Mouse (Mus musculus) midbrain, embryonic 14.5 days (tissue): Measurements from ENCODE around the gene Kpna6. TPM values are rescaled to one million over a fixed set of nuclear protein-coding genes. Genes with fewer than 3 reads are reported as not detected.
A peak's percentile ranks its signal among the peaks of the same experiment; 100 is the strongest.

Experiments used
- ATAC-seq: fragments of 200-750 bp; cut with Nextera tagmentation; 2 replicates; pipeline ENCODE4 v1.8.0; 2017; ENCODE audit warnings: moderate number of reproducible peaks, moderate library complexity; ENCODE audit not compliant: low FRiP score, low TSS enrichment
- DNase-seq: peaks from one replicate; pipeline ENCODE4 v3.0.0-alpha.2; 2015
- H3K27ac ChIP-seq: fragments of 300-500 bp; sonication (generic); replicated peaks from 2 replicates; pipeline ENCODE4 v1.5.1; 2014; ENCODE audit warnings: mild to moderate bottlenecking, low read depth, low read length, moderate library complexity
- H3K27me3 ChIP-seq: fragments of 300-500 bp; sonication (generic); 2 replicates; pipeline ENCODE4 v1.6.1; 2014; ENCODE audit warnings: low read length, control low read depth, mixed read lengths; ENCODE audit not compliant: control insufficient read depth, insufficient read depth
- H3K36me3 ChIP-seq: fragments of 300-500 bp; sonication (generic); 2 replicates; pipeline ENCODE4 v1.6.1; 2014; ENCODE audit warnings: low read length, control low read depth; ENCODE audit not compliant: control insufficient read depth, insufficient read depth
- H3K4me1 ChIP-seq: fragments of 300-500 bp; sonication (generic); 2 replicates; pipeline ENCODE4 v1.6.1; 2014; ENCODE audit warnings: mild to moderate bottlenecking, antibody characterized with exemption, low read length, control low read depth; ENCODE audit not compliant: control insufficient read depth, insufficient read depth
- H3K4me2 ChIP-seq: fragments of 300-500 bp; sonication (generic); 2 replicates; pipeline ENCODE4 v1.6.1; 2014; ENCODE audit warnings: mild to moderate bottlenecking, low read length, moderate library complexity
- H3K4me3 ChIP-seq: fragments of 300-500 bp; sonication (generic); replicated peaks from 2 replicates; pipeline ENCODE4 v1.5.1; 2014; ENCODE audit warnings: low read depth, low read length
- H3K9ac ChIP-seq: fragments of 300-500 bp; sonication (generic); replicated peaks from 2 replicates; pipeline ENCODE4 v1.6.1; 2014; ENCODE audit warnings: mild to moderate bottlenecking, low read length, moderate library complexity
- H3K9me3 ChIP-seq: fragments of 300-500 bp; sonication (generic); 2 replicates; pipeline ENCODE4 v1.6.1; 2016; ENCODE audit warnings: low read length, control low read depth, mixed read lengths; ENCODE audit not compliant: control insufficient read depth
- WGBS: fragments of 180-500 bp; shearing (Covaris S2); extraction: QIAGEN DNeasy Blood & Tissue Kit; methylation state at CpG from one replicate; pipeline ENCODE4 v1.1.7; 2014; 5-methylcytosine and 5-hydroxymethylcytosine counted together
- polyA plus RNA-seq: library from polyadenylated mRNA; unstranded; fragments of >200 nt; fragmentation: Nextera tagmentation; extraction: Ambion mirVana; gene quantifications from 2 replicates; pipeline ENCODE4 v1.2.1, GENCODE M21; 2014

The Kpna6 gene
- polyA plus RNA-seq, 1 experiment from 2014 or later: 17.1 TPM

DNA sequence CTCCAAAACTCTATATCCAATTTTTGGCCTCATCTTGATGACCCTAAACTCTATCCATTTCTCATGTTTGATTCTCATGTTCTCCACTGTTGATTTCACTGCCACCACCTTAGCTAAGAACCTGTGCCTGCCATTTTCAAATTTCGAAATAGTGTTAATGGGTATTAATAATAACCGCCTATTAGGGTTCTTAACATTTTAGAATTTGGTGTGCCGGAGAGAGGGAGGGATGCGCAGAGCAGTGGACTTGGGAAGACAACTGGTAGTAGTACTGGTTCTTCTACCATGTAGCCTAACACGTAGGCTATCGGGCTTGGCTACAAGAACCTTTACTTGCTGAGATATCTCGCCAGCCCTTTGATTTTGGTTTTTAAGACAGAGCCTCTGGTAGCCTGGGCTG, 24.6 kb upstream of the Kpna6 start:
- Histone ChIP-seq H3K9me3 (no peaks in the 10 kb centered on the region), H3K36me3 (peaks cover 21% of the 10 kb centered on the region), H3K9ac (peak overlapping the region; percentile 73), H3K4me1 (peaks cover 22% of the 10 kb centered on the region), H3K4me3 (peak overlapping the region; percentile 65), H3K27ac (peak overlapping the region; percentile 98), H3K27me3 (no peaks in the 10 kb centered on the region), H3K4me2 (peak overlapping the region; percentile 66)
- DNase-seq (peak; percentile 49), ATAC-seq (no peak)
- 81% methylated on average over 7 of the region's 7 CpGs for WGBS

DNA sequence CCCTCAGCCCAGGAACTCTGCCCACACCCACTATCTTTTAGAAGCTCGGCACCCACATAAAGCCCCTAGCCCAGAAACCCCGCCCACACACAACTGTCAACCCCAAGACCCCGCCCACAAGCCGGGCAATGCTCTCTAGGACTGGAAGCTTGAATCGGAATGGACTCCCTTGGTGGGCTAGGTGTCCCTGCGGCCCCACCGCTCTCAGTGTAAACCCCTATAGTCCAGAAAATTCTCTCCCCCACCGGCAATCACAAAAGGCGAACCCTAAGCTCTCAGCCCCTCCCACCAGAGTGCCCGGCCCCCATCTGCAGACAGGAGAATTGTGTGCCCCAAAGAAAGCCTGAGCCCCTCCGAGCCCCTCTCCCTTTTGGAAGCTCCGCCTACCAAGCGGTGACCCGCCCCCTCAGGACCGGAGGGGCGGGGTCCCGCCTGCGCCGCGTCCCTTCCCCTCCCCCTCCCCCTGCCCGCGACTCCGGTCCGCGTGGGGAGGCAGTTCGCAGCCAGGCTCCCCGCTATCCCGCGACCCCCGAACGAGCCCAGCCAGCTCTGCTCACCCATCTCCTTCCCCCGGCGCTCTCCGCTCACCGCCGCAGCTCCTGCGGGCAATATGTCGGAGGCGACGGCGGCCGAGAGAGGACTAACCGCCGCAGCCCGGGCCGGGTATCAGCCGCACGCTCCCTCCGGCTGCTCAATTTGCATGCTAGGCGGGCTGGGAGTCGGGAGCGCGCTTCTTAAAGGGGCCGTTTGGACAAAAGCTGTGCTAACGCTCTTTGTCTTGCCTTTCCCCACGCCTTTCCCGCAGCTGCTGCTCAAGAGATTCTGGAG, 23.8 kb upstream of the Kpna6 start, which contains the start of gene Tmem39b:
Gene Tmem39b, minus strand, starts transcription at position 681 of the 828 bp plus-strand sequence.
- H3K4me3 ChIP-seq: peak within 1 kb of the TSS; percentile 65
- DNase-seq (peak; percentile 97), ATAC-seq (peak; percentile 89)
- peak within 1 kb of the TSS; percentile 98 for H3K27ac ChIP-seq
- H3K4me1 ChIP-seq: peaks cover 15% of the 10 kb centered on the region
- peaks cover 29% of the 10 kb centered on the region for H3K36me3 ChIP-seq
- H3K27me3 ChIP-seq: no peaks in the 10 kb centered on the region
- H3K9ac ChIP-seq: peak within 1 kb of the TSS; percentile 73
- no peaks in the 10 kb centered on the region for H3K9me3 ChIP-seq
- under 1% methylated on average over 57 of the region's 57 CpGs for WGBS
- H3K4me2 ChIP-seq: peak within 1 kb of the TSS; percentile 66

DNA sequence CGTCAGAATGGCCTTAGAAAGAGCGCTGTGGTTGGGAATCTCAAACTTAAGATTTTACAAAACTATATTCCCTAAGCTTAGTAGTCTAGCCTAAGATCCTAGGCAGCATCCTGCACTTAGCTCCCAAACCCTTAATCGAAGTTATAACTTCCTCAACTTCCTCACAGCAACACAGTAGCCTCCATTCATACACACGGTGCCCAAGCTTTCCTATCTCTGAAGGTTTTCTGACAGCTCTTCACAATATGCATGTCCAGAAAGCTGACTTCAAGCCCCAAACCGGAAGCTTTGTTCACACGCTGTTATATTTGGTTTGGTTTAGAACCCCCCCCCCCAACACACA, 23.2 kb upstream of the Kpna6 start:
- ATAC-seq: no peak

GRCm38 (mm10) chr4:129684531-129684930, 12.0 kb upstream of the Kpna6 start:
- ATAC-seq (no peak), DNase-seq (no peak)
- H3K27me3 ChIP-seq: no peaks in the 10 kb centered on the region
- H3K36me3 ChIP-seq: peaks cover 96% of the 10 kb centered on the region
- no peak overlapping the region for H3K27ac ChIP-seq
- no peak overlapping the region for H3K4me2 ChIP-seq
- no peaks in the 10 kb centered on the region for H3K4me1 ChIP-seq
- H3K4me3 ChIP-seq: no peak overlapping the region
- no peak overlapping the region for H3K9ac ChIP-seq
- 92% methylated on average over 6 of the region's 6 CpGs for WGBS
- no peaks in the 10 kb centered on the region for H3K9me3 ChIP-seq

More for the DNA sequence above, 23.2 kb upstream of the Kpna6 start:
- peak overlapping the region; percentile 65 for H3K4me3 ChIP-seq
- peak overlapping the region; percentile 98 for H3K27ac ChIP-seq
- no peaks in the 10 kb centered on the region for H3K9me3 ChIP-seq
- no peaks in the 10 kb centered on the region for H3K27me3 ChIP-seq
- DNase-seq: no peak
- H3K4me2 ChIP-seq: peak overlapping the region; percentile 65
- H3K4me1 ChIP-seq: peaks cover 15% of the 10 kb centered on the region
- peak overlapping the region; percentile 73 for H3K9ac ChIP-seq
- 25% methylated on average over 6 of the region's 6 CpGs for WGBS
- H3K36me3 ChIP-seq: peaks cover 33% of the 10 kb centered on the region

DNA sequence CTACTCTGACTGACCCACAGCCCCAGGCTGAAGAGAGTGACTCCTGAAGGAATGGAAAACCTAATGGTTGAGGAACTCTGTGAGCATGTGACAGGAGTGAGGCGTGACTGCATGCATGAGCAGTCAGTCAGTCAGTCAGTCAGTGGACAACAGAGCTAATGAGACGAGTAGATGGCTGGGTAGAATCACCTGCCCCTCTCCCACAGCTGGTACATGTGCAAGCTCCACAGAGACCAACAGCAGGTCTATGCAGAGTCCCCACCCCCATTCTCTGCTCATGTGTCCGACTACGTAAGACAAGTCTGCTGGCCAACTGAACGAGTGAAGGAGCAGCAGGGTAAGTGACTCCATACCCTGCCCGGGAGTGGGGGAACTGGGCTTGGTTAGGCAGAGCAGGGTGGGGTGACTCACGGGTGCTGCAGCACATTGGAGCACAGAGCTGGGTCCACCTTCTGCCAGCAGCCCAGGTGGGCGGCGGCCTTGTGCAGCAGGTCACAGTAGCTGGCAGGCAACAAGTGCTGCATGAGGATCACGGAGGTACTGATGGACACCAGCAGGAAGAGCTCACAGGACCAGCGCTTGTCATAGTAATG, 11.4 kb upstream of the Kpna6 start:
- H3K36me3 ChIP-seq: peaks cover 94% of the 10 kb centered on the region
- 86% methylated on average over 11 of the region's 11 CpGs for WGBS
- ATAC-seq: no peak

GRCm38 (mm10) chr4:129681837-129682236, 9.3 kb upstream of the Kpna6 start:
- Histone ChIP-seq H3K4me2 (no peak overlapping the region), H3K36me3 (peaks cover 96% of the 10 kb centered on the region), H3K4me1 (no peaks in the 10 kb centered on the region), H3K9ac (no peak overlapping the region), H3K27me3 (no peaks in the 10 kb centered on the region), H3K27ac (no peak overlapping the region), H3K9me3 (no peaks in the 10 kb centered on the region), H3K4me3 (no peak overlapping the region)
- DNase-seq (no peak), ATAC-seq (no peak)
- WGBS: 97% methylated on average over 11 of the region's 11 CpGs

More for the DNA sequence above, 11.4 kb upstream of the Kpna6 start:
- no peaks in the 10 kb centered on the region for H3K9me3 ChIP-seq
- no peak overlapping the region for H3K4me2 ChIP-seq
- DNase-seq: no peak
- no peaks in the 10 kb centered on the region for H3K4me1 ChIP-seq
- no peak overlapping the region for H3K27ac ChIP-seq
- no peak overlapping the region for H3K9ac ChIP-seq
- no peaks in the 10 kb centered on the region for H3K27me3 ChIP-seq
- H3K4me3 ChIP-seq: no peak overlapping the region

DNA sequence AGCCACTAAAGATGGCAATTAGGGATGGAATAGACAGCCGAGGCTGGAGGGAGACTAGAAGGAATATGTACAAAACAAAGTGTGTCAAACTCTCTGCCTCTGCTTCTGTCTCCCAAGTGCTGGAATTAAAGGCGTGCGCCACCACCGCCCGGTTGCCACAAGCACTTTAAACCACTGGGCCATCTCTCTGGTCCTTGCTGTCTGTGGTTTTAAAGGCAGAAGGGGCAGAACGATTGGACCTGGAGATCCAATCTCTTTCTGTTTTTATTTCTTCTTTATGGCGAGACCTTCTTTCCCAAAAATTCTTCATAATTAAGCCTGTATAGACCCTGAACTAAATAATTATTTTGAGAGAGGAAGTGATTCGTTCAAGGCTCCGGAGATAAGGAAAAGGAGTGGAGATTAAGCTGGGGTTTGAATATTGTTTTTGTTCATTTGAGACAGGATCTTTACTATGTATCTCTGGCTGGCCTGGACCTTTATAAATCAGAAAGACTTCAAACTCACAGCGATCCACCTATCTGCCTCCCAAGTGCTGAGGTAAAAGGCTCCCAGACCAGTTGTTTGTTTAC, 397 bp upstream of the Kpna6 start:
- Histone ChIP-seq H3K4me1 (peaks cover 5% of the 10 kb centered on the region; the same call in 1 of the 2 replicates), H3K9me3 (no peaks in the 10 kb centered on the region), H3K4me2 (peak overlapping the region; percentile 97), H3K27ac (peak overlapping the region; percentile 90), H3K36me3 (peaks cover 28% of the 10 kb centered on the region), H3K27me3 (no peaks in the 10 kb centered on the region), H3K4me3 (peak overlapping the region; percentile 81), H3K9ac (peak overlapping the region; percentile 90; the same call in 1 of the 2 replicates)
- DNase-seq (peak; percentile 2), ATAC-seq (0 out of 2 replicates have a peak, but pooled peaks have one; percentile 46)
- 11% methylated on average over 10 of the region's 10 CpGs for WGBS

GRCm38 (mm10) chr4:129671491-129672082, 980 bp downstream of the Kpna6 start:
- Histone ChIP-seq H3K4me2 (peak overlapping the region; percentile 97), H3K27me3 (no peaks in the 10 kb centered on the region), H3K4me1 (peaks cover 5% of the 10 kb centered on the region; the same call in 1 of the 2 replicates), H3K9me3 (no peaks in the 10 kb centered on the region), H3K9ac (peak overlapping the region; percentile 90), H3K36me3 (peaks cover 18% of the 10 kb centered on the region), H3K4me3 (peak overlapping the region; percentile 81), H3K27ac (peak overlapping the region; percentile 90; the same call in 1 of the 2 replicates)
- 6% methylated on average over 12 of the region's 12 CpGs for WGBS
- DNase-seq: peak; percentile 78
- ATAC-seq: 0 out of 2 replicates have a peak, but pooled peaks have one; percentile 55
